Mouse (Mus musculus): ENCODE results near the gene Bnipl. TPM values are rescaled to one million over a fixed set of nuclear protein-coding genes. Genes with fewer than 3 reads are reported as not detected.
"Not testable (repeated sequence)": the region's sequence is repeated elsewhere in the genome, so short reads cannot be mapped to it uniquely, and the experiment has no call there.

The Bnipl gene
- polyA plus RNA-seq, 1 experiment from 2014 or later = 8.4 TPM

- Histone ChIP-seq H3K36me3 (ENCODE audit: control insufficient read depth, insufficient read depth, low read length) (peaks cover 27% of the 10 kb centered on the region), H3K27ac (ENCODE audit: low read length) (peak overlapping the region; percentile 99), H3K4me1 (ENCODE audit: control insufficient read depth, insufficient read depth, low read length) (peaks cover 6% of the 10 kb centered on the region; the same call in 1 of the 2 replicates), H3K4me2 (replicated peaks; ENCODE audit: low read depth, low read length) (peak overlapping the region; percentile 51), H3K9ac (replicated peaks; ENCODE audit: low read depth, low read length) (peak overlapping the region; percentile 83; the same call in 1 of the 2 replicates), H3K4me3 (ENCODE audit: low read depth, low read length) (peak overlapping the region; percentile 60), H3K9me3 (ENCODE audit: control insufficient read depth, low read depth, low read length) (no peaks in the 10 kb centered on the region), H3K27me3 (ENCODE audit: control insufficient read depth, insufficient read depth, low read length) (no peaks in the 10 kb centered on the region)
- ATAC-seq (ENCODE audit: insufficient number of reproducible peaks, insufficient read depth, low FRiP score, low read depth) = no peak
- WGBS = 74% methylated on average over 6 of the region's 6 CpGs
These were observed 32.4 kb downstream of the Bnipl start for GRCm38 (mm10) chr3:95218466-95219137.

GRCm38 (mm10) chr3:95217255-95218134 lies 33.5 kb downstream of the Bnipl start, which contains the start of gene Gabpb2:
Gabpb2 (minus strand) TSS chr3:95217916.
- under 1% methylated on average over 55 of the region's 56 CpGs for WGBS
- Histone ChIP-seq H3K4me3 (ENCODE audit: low read depth, low read length) (peak within 1 kb of the TSS; percentile 60), H3K9me3 (ENCODE audit: control insufficient read depth, low read depth, low read length) (no peaks in the 10 kb centered on the region), H3K27me3 (ENCODE audit: control insufficient read depth, insufficient read depth, low read length) (no peaks in the 10 kb centered on the region), H3K9ac (replicated peaks; ENCODE audit: low read depth, low read length) (peak within 1 kb of the TSS; percentile 83), H3K27ac (ENCODE audit: low read length) (peak within 1 kb of the TSS; percentile 99), H3K4me2 (replicated peaks; ENCODE audit: low read depth, low read length) (peak within 1 kb of the TSS; percentile 51), H3K36me3 (ENCODE audit: control insufficient read depth, insufficient read depth, low read length) (peaks cover 22% of the 10 kb centered on the region), H3K4me1 (ENCODE audit: control insufficient read depth, insufficient read depth, low read length) (peaks cover 6% of the 10 kb centered on the region; the same call in 1 of the 2 replicates)
- peak; percentile 90 for ATAC-seq (ENCODE audit: insufficient number of reproducible peaks, insufficient read depth, low FRiP score, low read depth)

GRCm38 (mm10) chr3:95216655-95217254 lies 34.2 kb downstream of the Bnipl start:
- peak; percentile 17 for ATAC-seq (ENCODE audit: insufficient number of reproducible peaks, insufficient read depth, low FRiP score, low read depth)
- H3K36me3 ChIP-seq (ENCODE audit: control insufficient read depth, insufficient read depth, low read length) = peaks cover 19% of the 10 kb centered on the region
- 11% methylated on average over 4 of the region's 4 CpGs for WGBS

GRCm38 (mm10) chr3:95213609-95213975 lies 37.4 kb downstream of the Bnipl start:
- no peak for ATAC-seq (ENCODE audit: insufficient number of reproducible peaks, insufficient read depth, low FRiP score, low read depth)
- Histone ChIP-seq H3K36me3 (ENCODE audit: control insufficient read depth, insufficient read depth, low read length) (peaks cover 13% of the 10 kb centered on the region; the same call in 1 of the 2 replicates), H3K9ac (replicated peaks; ENCODE audit: low read depth, low read length) (no peak overlapping the region), H3K27ac (ENCODE audit: low read length) (no peak overlapping the region), H3K4me1 (ENCODE audit: control insufficient read depth, insufficient read depth, low read length) (peaks cover 6% of the 10 kb centered on the region; the same call in 1 of the 2 replicates), H3K9me3 (ENCODE audit: control insufficient read depth, low read depth, low read length) (no peaks in the 10 kb centered on the region), H3K4me3 (ENCODE audit: low read depth, low read length) (no peak overlapping the region), H3K4me2 (replicated peaks; ENCODE audit: low read depth, low read length) (no peak overlapping the region), H3K27me3 (ENCODE audit: control insufficient read depth, insufficient read depth, low read length) (no peaks in the 10 kb centered on the region)
- 94% methylated on average over 1 of the region's 1 CpGs for WGBS

More at GRCm38 (mm10) chr3:95216655-95217254, 34.2 kb downstream of the Bnipl start:
- H3K27me3 ChIP-seq (ENCODE audit: control insufficient read depth, insufficient read depth, low read length) = no peaks in the 10 kb centered on the region
- H3K9me3 ChIP-seq (ENCODE audit: control insufficient read depth, low read depth, low read length) = no peaks in the 10 kb centered on the region
- peak overlapping the region; percentile 60 for H3K4me3 ChIP-seq (ENCODE audit: low read depth, low read length)
- peaks cover 6% of the 10 kb centered on the region; the same call in 1 of the 2 replicates for H3K4me1 ChIP-seq (ENCODE audit: control insufficient read depth, insufficient read depth, low read length)
- H3K9ac ChIP-seq (replicated peaks; ENCODE audit: low read depth, low read length) = 0 out of 2 replicates have a peak overlapping the region, but pooled peaks have one; percentile 83
- H3K4me2 ChIP-seq (replicated peaks; ENCODE audit: low read depth, low read length) = peak overlapping the region; percentile 51
- peak overlapping the region; percentile 99 for H3K27ac ChIP-seq (ENCODE audit: low read length)

GRCm38 (mm10) chr3:95212889-95213608 lies 37.9 kb downstream of the Bnipl start:
- WGBS = 95% methylated on average over 7 of the region's 10 CpGs
- H3K4me3 ChIP-seq (ENCODE audit: low read depth, low read length); H3K9me3 ChIP-seq (ENCODE audit: control insufficient read depth, low read depth, low read length); H3K27me3 ChIP-seq (ENCODE audit: control insufficient read depth, insufficient read depth, low read length); H3K4me1 ChIP-seq (ENCODE audit: control insufficient read depth, insufficient read depth, low read length); H3K27ac ChIP-seq (ENCODE audit: low read length); H3K4me2 ChIP-seq (replicated peaks; ENCODE audit: low read depth, low read length); H3K9ac ChIP-seq (replicated peaks; ENCODE audit: low read depth, low read length); ATAC-seq (ENCODE audit: insufficient number of reproducible peaks, insufficient read depth, low FRiP score, low read depth): not testable (repeated sequence)
- peaks cover 15% of the 10 kb centered on the region for H3K36me3 ChIP-seq (ENCODE audit: control insufficient read depth, insufficient read depth, low read length)

GRCm38 (mm10) chr3:95210585-95210984 lies 40.4 kb downstream of the Bnipl start:
- Histone ChIP-seq H3K9ac (replicated peaks; ENCODE audit: low read depth, low read length) (no peak overlapping the region), H3K36me3 (ENCODE audit: control insufficient read depth, insufficient read depth, low read length) (peaks cover 21% of the 10 kb centered on the region), H3K9me3 (ENCODE audit: control insufficient read depth, low read depth, low read length) (no peaks in the 10 kb centered on the region), H3K27me3 (ENCODE audit: control insufficient read depth, insufficient read depth, low read length) (no peaks in the 10 kb centered on the region), H3K4me1 (ENCODE audit: control insufficient read depth, insufficient read depth, low read length) (no peaks in the 10 kb centered on the region), H3K27ac (ENCODE audit: low read length) (no peak overlapping the region), H3K4me3 (ENCODE audit: low read depth, low read length) (no peak overlapping the region), H3K4me2 (replicated peaks; ENCODE audit: low read depth, low read length) (no peak overlapping the region)
- WGBS = 82% methylated on average over 2 of the region's 2 CpGs
- ATAC-seq (ENCODE audit: insufficient number of reproducible peaks, insufficient read depth, low FRiP score, low read depth) = no peak

GRCm38 (mm10) chr3:95208286-95208685 lies 42.7 kb downstream of the Bnipl start:
- H3K27me3 ChIP-seq (ENCODE audit: control insufficient read depth, insufficient read depth, low read length) = no peaks in the 10 kb centered on the region
- no peaks in the 10 kb centered on the region for H3K4me1 ChIP-seq (ENCODE audit: control insufficient read depth, insufficient read depth, low read length)
- H3K9ac ChIP-seq (replicated peaks; ENCODE audit: low read depth, low read length) = no peak overlapping the region
- no peaks in the 10 kb centered on the region for H3K9me3 ChIP-seq (ENCODE audit: control insufficient read depth, low read depth, low read length)
- no peak overlapping the region for H3K27ac ChIP-seq (ENCODE audit: low read length)
- WGBS = 80% methylated on average over 4 of the region's 4 CpGs
- H3K36me3 ChIP-seq (ENCODE audit: control insufficient read depth, insufficient read depth, low read length) = peaks cover 41% of the 10 kb centered on the region
- ATAC-seq (ENCODE audit: insufficient number of reproducible peaks, insufficient read depth, low FRiP score, low read depth) = no peak
- no peak overlapping the region for H3K4me2 ChIP-seq (replicated peaks; ENCODE audit: low read depth, low read length)
- H3K4me3 ChIP-seq (ENCODE audit: low read depth, low read length) = no peak overlapping the region

GRCm38 (mm10) chr3:95203880-95204279 lies 47.1 kb downstream of the Bnipl start:
- no peak overlapping the region for H3K9ac ChIP-seq (replicated peaks; ENCODE audit: low read depth, low read length)
- ATAC-seq (ENCODE audit: insufficient number of reproducible peaks, insufficient read depth, low FRiP score, low read depth) = no peak
- WGBS = 92% methylated on average over 6 of the region's 6 CpGs
- H3K27ac ChIP-seq (ENCODE audit: low read length) = no peak overlapping the region
- H3K4me3 ChIP-seq (ENCODE audit: low read depth, low read length) = no peak overlapping the region
- H3K4me2 ChIP-seq (replicated peaks; ENCODE audit: low read depth, low read length) = no peak overlapping the region
- no peaks in the 10 kb centered on the region for H3K27me3 ChIP-seq (ENCODE audit: control insufficient read depth, insufficient read depth, low read length)
- peaks cover 63% of the 10 kb centered on the region for H3K36me3 ChIP-seq (ENCODE audit: control insufficient read depth, insufficient read depth, low read length)
- H3K9me3 ChIP-seq (ENCODE audit: control insufficient read depth, low read depth, low read length) = no peaks in the 10 kb centered on the region
- no peaks in the 10 kb centered on the region for H3K4me1 ChIP-seq (ENCODE audit: control insufficient read depth, insufficient read depth, low read length)

Data from stomach, embryonic 14.5 days (tissue).